Mouse (Mus musculus) embryonic facial prominence, embryonic 11.5 days (tissue): ENCODE results near the gene Snd1. TPM values are rescaled to one million over a fixed set of nuclear protein-coding genes. Genes with fewer than 3 reads are reported as not detected.

Experiments
- ATAC-seq: fragments of 200-750 bp; cut with Nextera tagmentation; replicated peaks from 2 replicates; pipeline ENCODE4 v1.8.0; 2017; ENCODE audit warnings: low read depth; ENCODE audit not compliant: insufficient number of reproducible peaks, low FRiP score, low TSS enrichment
- DNase-seq: peaks from one replicate; pipeline ENCODE4 v3.0.0-alpha.2; 2015; ENCODE audit warnings: low spot score
- H3K27ac ChIP-seq: fragments of 300-500 bp; sonication (generic); replicated peaks from 2 replicates; pipeline ENCODE4 v1.5.1; 2014; ENCODE audit warnings: mild to moderate bottlenecking, low read depth, low read length, control low read depth
- H3K27me3 ChIP-seq: fragments of 300-500 bp; sonication (generic); 2 replicates; pipeline ENCODE4 v1.6.1; 2014; ENCODE audit warnings: mild to moderate bottlenecking, low read length, moderate library complexity, mixed read lengths; ENCODE audit not compliant: control insufficient read depth, insufficient read depth
- H3K36me3 ChIP-seq: fragments of 300-500 bp; sonication (generic); replicated peaks from 2 replicates; pipeline ENCODE4 v1.6.1; 2014; ENCODE audit warnings: low read depth, mild to moderate bottlenecking, low read length, moderate library complexity, mixed read lengths; ENCODE audit not compliant: control insufficient read depth, insufficient read depth
- H3K4me1 ChIP-seq: fragments of 300-500 bp; sonication (generic); 2 replicates; pipeline ENCODE4 v1.6.1; 2014; ENCODE audit warnings: low read length, mixed read lengths; ENCODE audit not compliant: control insufficient read depth, insufficient read depth
- H3K4me2 ChIP-seq: fragments of 300-500 bp; sonication (generic); 2 replicates; pipeline ENCODE4 v1.6.1; 2014; ENCODE audit warnings: low read depth, mild to moderate bottlenecking, control low read depth, low read length, moderate library complexity
- H3K4me3 ChIP-seq: fragments of 300-500 bp; sonication (generic); 2 replicates; pipeline ENCODE4 v1.5.1; 2014; ENCODE audit warnings: low read depth, low read length, control low read depth
- H3K9ac ChIP-seq: fragments of 300-500 bp; sonication (generic); replicated peaks from 2 replicates; pipeline ENCODE4 v1.6.1; 2014; ENCODE audit warnings: mild to moderate bottlenecking, control low read depth, low read length
- H3K9me3 ChIP-seq: fragments of 300-500 bp; sonication (generic); replicated peaks from 2 replicates; pipeline ENCODE4 v1.6.1; 2016; ENCODE audit warnings: mild to moderate bottlenecking, low read length, inconsistent platforms, mixed read lengths; ENCODE audit not compliant: control insufficient read depth
- WGBS: fragments of 180-500 bp; shearing (Covaris S2); extraction: QIAGEN DNeasy Blood & Tissue Kit; methylation state at CpG from one replicate; pipeline ENCODE4 v1.1.7; 2014; 5-methylcytosine and 5-hydroxymethylcytosine counted together
- polyA plus RNA-seq: library from polyadenylated mRNA; unstranded; fragments of >200 nt; fragmentation: Nextera tagmentation; extraction: Ambion mirVana; gene quantifications from 2 replicates; pipeline ENCODE4 v1.2.1, GENCODE M21; 2014

Snd1 gene
- polyA plus RNA-seq, 1 experiment from 2014 or later, result 92.6 TPM

DNA sequence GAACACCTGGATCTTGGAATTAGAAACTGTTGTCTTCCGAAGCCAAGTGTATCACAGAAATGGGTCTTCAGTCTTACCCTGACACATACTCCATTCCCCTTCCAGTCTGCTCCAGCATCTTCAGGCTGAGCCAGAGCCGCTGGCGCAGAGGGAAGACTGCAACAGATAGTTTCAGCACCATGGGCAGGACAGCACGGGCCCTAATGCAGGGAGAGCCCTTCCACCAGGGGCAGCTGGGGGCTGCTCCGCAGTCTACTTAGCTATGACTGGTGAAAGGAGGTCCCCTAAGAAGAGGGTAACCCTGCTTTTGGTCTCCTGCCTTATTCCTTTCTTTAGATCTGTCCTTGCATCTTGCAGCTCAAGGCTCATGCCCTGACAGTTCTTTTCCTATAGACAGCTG lies 24.5 kb upstream of the Snd1 start:
- ATAC-seq, result no peak
- Histone ChIP-seq H3K4me2 (no peak overlapping the region), H3K27me3 (peaks cover 18% of the 10 kb centered on the region), H3K9ac (no peak overlapping the region), H3K36me3 (no peaks in the 10 kb centered on the region), H3K27ac (no peak overlapping the region), H3K9me3 (no peaks in the 10 kb centered on the region), H3K4me1 (no peaks in the 10 kb centered on the region), H3K4me3 (no peak overlapping the region)
- DNase-seq, result peak; percentile 35
- WGBS, result 16% methylated on average over 5 of the region's 5 CpGs

DNA sequence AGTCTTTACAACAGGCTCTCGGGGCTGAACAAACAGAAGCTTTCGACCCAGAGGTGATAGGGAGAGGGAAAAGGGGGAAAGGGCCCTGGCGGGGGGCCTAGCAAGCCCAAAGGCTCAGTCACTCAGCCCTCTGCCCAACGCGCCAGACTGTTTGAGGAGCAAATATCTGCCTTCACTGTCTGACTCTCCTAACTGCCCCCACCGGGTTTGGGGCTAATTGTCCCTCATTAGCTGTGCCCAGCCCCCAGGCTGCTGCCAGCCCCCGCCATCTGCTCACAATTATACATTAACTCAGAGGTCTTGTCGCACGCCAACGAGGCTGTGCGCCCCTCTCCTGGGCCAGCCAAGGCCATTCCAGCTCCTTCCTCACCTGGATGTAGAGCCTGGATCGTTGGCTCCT lies 24.0 kb upstream of the Snd1 start:
- ATAC-seq (no peak), DNase-seq (no peak)
- Histone ChIP-seq H3K9me3 (no peaks in the 10 kb centered on the region), H3K4me2 (no peak overlapping the region), H3K27me3 (peaks cover 18% of the 10 kb centered on the region), H3K27ac (no peak overlapping the region), H3K4me1 (no peaks in the 10 kb centered on the region), H3K36me3 (no peaks in the 10 kb centered on the region), H3K9ac (no peak overlapping the region), H3K4me3 (no peak overlapping the region)
- WGBS, result under 1% methylated on average over 12 of the region's 12 CpGs

DNA sequence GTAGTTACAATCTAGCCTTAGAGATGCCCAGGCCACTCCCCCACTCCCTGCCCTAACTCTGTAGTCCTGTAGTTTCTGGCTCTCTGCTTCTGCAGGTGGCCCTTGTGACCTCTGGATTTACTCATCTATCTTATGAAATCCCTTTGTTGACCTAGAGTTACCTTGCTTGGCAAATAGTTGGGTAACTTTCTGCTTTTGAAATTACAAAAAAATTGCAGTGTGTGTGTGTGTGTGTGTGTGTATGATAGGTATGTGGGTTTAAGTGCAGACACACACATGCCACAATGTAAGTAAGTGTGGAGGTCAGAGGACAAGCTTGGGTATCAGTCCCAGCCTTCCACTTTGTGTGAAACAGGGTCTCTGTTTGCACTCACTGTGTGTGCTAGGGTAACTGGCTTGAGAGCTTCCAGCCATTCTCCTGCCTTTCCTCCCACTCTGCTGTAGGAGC lies 15.7 kb upstream of the Snd1 start:
- no peak overlapping the region for H3K4me3 ChIP-seq
- H3K9ac ChIP-seq, result no peak overlapping the region
- H3K27me3 ChIP-seq, result no peaks in the 10 kb centered on the region
- ATAC-seq (no peak), DNase-seq (no peak)
- no peak overlapping the region for H3K27ac ChIP-seq
- H3K4me1 ChIP-seq, result no peaks in the 10 kb centered on the region
- no peaks in the 10 kb centered on the region for H3K36me3 ChIP-seq
- no peaks in the 10 kb centered on the region for H3K9me3 ChIP-seq
- H3K4me2 ChIP-seq, result no peak overlapping the region

DNA sequence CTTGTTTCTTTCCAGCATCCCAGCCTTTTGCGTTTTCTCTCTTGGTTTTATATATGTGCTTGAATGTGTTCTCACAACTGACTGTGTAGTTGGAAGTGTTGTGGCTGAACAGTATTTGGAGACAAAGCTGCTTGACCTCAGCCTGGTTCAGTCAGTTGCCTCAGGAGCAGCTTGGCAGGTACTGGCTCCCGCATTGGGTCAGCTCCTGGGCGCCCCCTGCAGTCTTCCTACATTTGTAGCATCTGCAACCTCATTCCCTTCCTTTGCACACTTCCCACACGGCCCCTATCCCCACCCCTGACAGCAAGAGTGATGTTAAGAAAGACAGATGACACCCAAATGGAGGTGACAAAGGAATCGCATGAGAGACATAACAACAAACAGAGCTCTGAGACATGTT lies 14.4 kb upstream of the Snd1 start:
- DNase-seq (peak; percentile 55), ATAC-seq (no peak)
- WGBS, result 13% methylated on average over 5 of the region's 5 CpGs
- no peaks in the 10 kb centered on the region for H3K4me1 ChIP-seq
- H3K36me3 ChIP-seq, result no peaks in the 10 kb centered on the region
- no peaks in the 10 kb centered on the region for H3K9me3 ChIP-seq
- H3K27ac ChIP-seq, result no peak overlapping the region
- H3K9ac ChIP-seq, result no peak overlapping the region
- no peaks in the 10 kb centered on the region for H3K27me3 ChIP-seq
- H3K4me2 ChIP-seq, result no peak overlapping the region
- H3K4me3 ChIP-seq, result no peak overlapping the region

DNA sequence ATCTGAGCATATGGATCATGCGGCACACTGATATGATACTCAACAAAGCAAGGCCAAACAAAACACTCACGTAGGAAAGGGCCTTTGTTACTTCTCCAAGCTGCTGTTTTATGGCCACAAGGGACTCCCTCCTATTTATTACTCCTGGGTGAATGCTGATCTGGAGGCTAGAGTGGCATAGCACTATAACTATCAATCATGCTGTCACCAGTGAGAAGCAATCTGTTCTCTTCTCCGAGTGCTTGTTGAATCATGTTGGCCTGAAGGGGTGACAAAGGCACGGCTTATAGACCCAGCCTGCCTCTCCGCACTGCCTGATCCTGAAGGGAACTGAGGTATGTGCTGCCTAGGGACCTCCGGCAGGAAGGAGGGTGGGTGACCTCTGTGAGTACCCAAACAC lies 10.3 kb upstream of the Snd1 start:
- Histone ChIP-seq H3K4me1 (no peaks in the 10 kb centered on the region), H3K4me2 (no peak overlapping the region), H3K27ac (no peak overlapping the region), H3K36me3 (no peaks in the 10 kb centered on the region), H3K9me3 (no peaks in the 10 kb centered on the region), H3K4me3 (no peak overlapping the region), H3K9ac (no peak overlapping the region), H3K27me3 (no peaks in the 10 kb centered on the region)
- DNase-seq (no peak), ATAC-seq (no peak)
- WGBS, result 55% methylated on average over 6 of the region's 6 CpGs

DNA sequence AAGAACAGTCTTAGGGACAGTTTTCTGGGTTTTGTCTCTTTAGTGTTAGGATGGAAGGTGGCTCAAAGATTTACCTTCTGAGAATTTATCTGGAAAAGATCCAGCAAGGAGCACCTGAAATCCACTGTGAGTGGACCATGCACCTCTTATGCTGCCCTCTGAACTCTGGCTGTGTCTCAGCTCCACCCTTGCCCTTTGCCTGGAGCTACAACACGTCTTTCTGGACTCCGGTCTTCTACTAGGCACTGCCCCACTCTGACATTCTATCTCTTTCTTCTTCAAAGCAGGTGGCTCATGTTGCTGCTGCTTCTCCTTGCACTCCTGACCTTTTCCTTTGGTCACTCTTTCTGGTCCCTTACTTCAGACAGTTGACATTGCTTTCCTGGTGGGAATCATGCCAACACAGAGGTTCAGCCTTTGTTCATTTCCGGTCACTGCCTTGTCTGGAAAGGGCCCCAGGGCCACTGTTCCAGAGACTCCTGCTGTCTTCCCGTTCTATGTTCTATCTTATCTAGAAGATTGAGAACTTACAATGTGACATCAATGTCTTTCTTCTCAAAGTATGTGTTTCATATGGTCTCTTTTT lies 4.8 kb upstream of the Snd1 start:
- Histone ChIP-seq H3K4me2 (no peak overlapping the region), H3K27me3 (no peaks in the 10 kb centered on the region), H3K4me1 (no peaks in the 10 kb centered on the region), H3K9ac (no peak overlapping the region), H3K27ac (no peak overlapping the region), H3K4me3 (no peak overlapping the region), H3K9me3 (no peaks in the 10 kb centered on the region), H3K36me3 (no peaks in the 10 kb centered on the region)
- DNase-seq, result no peak
- no peak for ATAC-seq
- 57% methylated on average over 4 of the region's 4 CpGs for WGBS

DNA sequence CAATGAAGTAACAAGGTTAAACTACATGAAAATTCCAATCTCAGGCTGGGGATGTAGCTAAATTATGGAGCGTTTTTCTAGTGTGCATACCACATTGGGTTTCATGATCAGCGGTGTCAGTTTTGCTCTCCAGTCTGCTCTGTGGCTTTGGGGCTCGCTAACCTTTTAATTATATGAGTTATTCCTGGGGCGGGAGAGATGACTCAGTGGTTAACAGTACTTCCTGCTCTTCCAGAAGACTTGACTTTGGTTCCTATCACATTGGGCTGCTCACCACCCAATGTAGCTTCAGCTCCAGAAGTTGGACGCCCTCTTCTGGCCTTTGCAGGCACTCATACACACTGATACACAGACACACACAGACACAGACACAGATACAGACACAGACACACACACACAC lies 4.3 kb upstream of the Snd1 start:
- no peak for DNase-seq
- H3K36me3 ChIP-seq, result no peaks in the 10 kb centered on the region
- no peak overlapping the region for H3K4me2 ChIP-seq
- ATAC-seq, result no peak
- no peaks in the 10 kb centered on the region for H3K9me3 ChIP-seq
- H3K27me3 ChIP-seq, result no peaks in the 10 kb centered on the region
- H3K4me1 ChIP-seq, result no peaks in the 10 kb centered on the region
- no peak overlapping the region for H3K9ac ChIP-seq
- H3K4me3 ChIP-seq, result no peak overlapping the region
- H3K27ac ChIP-seq, result no peak overlapping the region
- 78% methylated on average over 5 of the region's 5 CpGs for WGBS

DNA sequence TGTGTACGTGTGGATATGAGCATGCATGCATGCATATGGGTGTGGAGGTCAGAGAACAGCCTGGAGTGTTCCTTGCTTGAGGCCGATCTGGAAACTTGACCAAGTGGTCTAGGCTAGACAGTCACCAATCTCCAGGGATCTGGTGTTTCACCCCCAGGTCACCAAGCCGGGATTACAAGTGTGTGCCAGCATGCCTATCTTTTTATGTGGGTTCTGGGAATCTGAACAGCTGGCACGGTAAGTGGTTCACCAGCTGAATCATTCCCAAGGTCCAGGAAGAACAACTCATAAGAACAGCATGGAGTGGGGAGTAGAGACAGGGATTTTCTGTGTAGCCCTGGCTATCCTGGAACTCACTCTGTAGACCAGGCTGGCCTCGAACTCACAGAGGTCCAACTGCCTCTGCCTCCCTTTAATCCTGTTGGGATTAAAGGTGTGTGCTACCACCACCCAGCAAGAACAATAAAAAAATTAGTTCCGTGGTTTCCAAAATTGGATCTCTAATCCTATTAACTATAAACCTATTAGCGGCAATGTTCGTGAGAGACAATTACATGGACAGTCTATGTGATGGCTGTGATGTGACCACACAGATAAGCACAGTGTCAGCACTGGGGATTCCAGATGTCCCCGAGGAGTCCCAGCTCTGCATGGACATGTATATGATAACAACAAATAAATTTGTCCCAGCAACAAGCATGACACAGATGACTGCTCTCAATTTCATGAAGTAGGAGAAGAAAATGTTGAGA lies 3.5 kb upstream of the Snd1 start:
- H3K4me2 ChIP-seq, result no peak overlapping the region
- H3K9me3 ChIP-seq, result no peaks in the 10 kb centered on the region
- H3K4me3 ChIP-seq, result no peak overlapping the region
- no peak for ATAC-seq
- no peaks in the 10 kb centered on the region for H3K4me1 ChIP-seq
- H3K27me3 ChIP-seq, result no peaks in the 10 kb centered on the region
- 86% methylated on average over 9 of the region's 9 CpGs for WGBS
- no peak for DNase-seq
- H3K36me3 ChIP-seq, result no peaks in the 10 kb centered on the region
- H3K9ac ChIP-seq, result no peak overlapping the region
- no peak overlapping the region for H3K27ac ChIP-seq
